Mouse (Mus musculus) MEL (cell line): ENCODE measurements at regions not wholly inside any gene's neighbourhood (a gene's known extent, or its start where the extent isn't known, plus 50 kb on each side); places are given as distances from the start of the nearest gene placed in this dataset.

Source experiments
- DNase-seq: peaks from one replicate; pipeline ENCODE4 v3.0.0; 2011; ENCODE audit warnings: low read depth, low spot score
- H3K27ac ChIP-seq: 2 replicates; pipeline ENCODE4 v1.5.1; 2012; ENCODE audit warnings: low read depth, mild to moderate bottlenecking, control low read depth, low read length, moderate library complexity; ENCODE audit not compliant: control insufficient read depth
- H3K27me3 ChIP-seq, 2 experiments: fragments of 150-350 bp in 1 of 2; sonication (generic) in 1 of 2; 2 replicates each; pipeline ENCODE4 v1.6.1; 2012; ENCODE audit warnings: low read length in 2 of 2, mild to moderate bottlenecking in 2 of 2, improper control_type of control experiment in 1 of 2, moderate library complexity in 1 of 2; ENCODE audit not compliant: insufficient read depth in 2 of 2, control insufficient read depth in 1 of 2
- H3K36me3 ChIP-seq, 2 experiments: 2 replicates each; pipeline ENCODE4 v1.6.1; 2012 to 2014; ENCODE audit warnings: low read length in 2 of 2, improper control_type of control experiment in 1 of 2, inconsistent platforms in 1 of 2, mild to moderate bottlenecking in 1 of 2; ENCODE audit not compliant: insufficient read depth in 2 of 2, control insufficient read depth in 1 of 2
- H3K4me1 ChIP-seq, 2 experiments: fragments of 150-350 bp in 1 of 2; sonication (generic) in 1 of 2; 2 replicates each; pipeline ENCODE4 v1.6.1; 2012; ENCODE audit warnings: low read length in 2 of 2, improper control_type of control experiment in 1 of 2, mild to moderate bottlenecking in 1 of 2; ENCODE audit not compliant: insufficient read depth in 2 of 2, control insufficient read depth in 1 of 2
- H3K4me3 ChIP-seq, 2 experiments: fragments of 150-350 bp in 1 of 2; sonication (generic) in 1 of 2; 2 replicates each; pipeline ENCODE4 v1.5.1; 2012; ENCODE audit warnings: low read depth in 2 of 2, low read length in 2 of 2, mild to moderate bottlenecking in 2 of 2, moderate library complexity in 2 of 2, control low read depth in 1 of 2, improper control_type of control experiment in 1 of 2; ENCODE audit not compliant: control insufficient read depth in 1 of 2, insufficient read depth in 1 of 2
- H3K79me2 ChIP-seq: 2 replicates; pipeline ENCODE4 v1.6.1; 2012; ENCODE audit warnings: mild to moderate bottlenecking, low read length, moderate library complexity; ENCODE audit not compliant: control insufficient read depth, poor library complexity, insufficient read depth
- H3K9ac ChIP-seq: 2 replicates; pipeline ENCODE4 v1.6.1; 2012; ENCODE audit warnings: low read depth, mild to moderate bottlenecking, control low read depth, low read length, moderate library complexity; ENCODE audit not compliant: control insufficient read depth, poor library complexity, severe bottlenecking
- H3K9me3 ChIP-seq: fragments of 150-350 bp; sonication (generic); replicated peaks from 2 replicates; pipeline ENCODE4 v1.6.1; 2012; ENCODE audit warnings: mild to moderate bottlenecking, low read length, improper control_type of control experiment, moderate library complexity; ENCODE audit not compliant: insufficient read depth
- CHD2 ChIP-seq: IDR thresholded peaks from 2 replicates; pipeline ENCODE4 v1.6.1; 2011; ENCODE audit warnings: low read length, improper control_type of control experiment
- E2F4 ChIP-seq: IDR thresholded peaks from 2 replicates; pipeline ENCODE4 v1.6.1; 2011; ENCODE audit warnings: low read depth, low read length, improper control_type of control experiment, borderline replicate concordance
- ELF1 ChIP-seq: IDR thresholded peaks from 2 replicates; pipeline ENCODE4 v1.6.1; 2014; ENCODE audit warnings: low read depth, mild to moderate bottlenecking, inconsistent platforms, low read length, improper control_type of control experiment, moderate library complexity
- EP300 ChIP-seq, 2 experiments: IDR thresholded peaks; 2 replicates each; pipeline ENCODE4 v1.6.1; 2011; ENCODE audit warnings: improper control_type of control experiment in 2 of 2, low read length in 2 of 2, low read depth in 1 of 2, mild to moderate bottlenecking in 1 of 2
- ETS1 ChIP-seq: IDR thresholded peaks from 2 replicates; pipeline ENCODE4 v1.6.1; 2012; ENCODE audit warnings: low read depth, mild to moderate bottlenecking, inconsistent platforms, low read length, improper control_type of control experiment, moderate library complexity
- GABPA ChIP-seq: IDR thresholded peaks from 2 replicates; pipeline ENCODE4 v1.6.1; 2012; ENCODE audit warnings: low read depth, mild to moderate bottlenecking, inconsistent platforms, low read length, improper control_type of control experiment, moderate library complexity
- JUND ChIP-seq: IDR thresholded peaks from 2 replicates; pipeline ENCODE4 v1.6.1; 2011; ENCODE audit warnings: low read depth, mild to moderate bottlenecking, improper control_type of control experiment, low read length
- KAT2A ChIP-seq: conservative IDR thresholded peaks from 2 replicates; pipeline ENCODE4 v1.6.1; 2012; ENCODE audit warnings: low read depth, low read length, improper control_type of control experiment, inconsistent platforms
- MAX ChIP-seq: IDR thresholded peaks from 2 replicates; pipeline ENCODE4 v1.6.1; 2011; ENCODE audit warnings: low read length, improper control_type of control experiment
- MXI1 ChIP-seq: IDR thresholded peaks from 2 replicates; pipeline ENCODE4 v1.6.1; 2011; ENCODE audit warnings: mild to moderate bottlenecking, low read depth, low read length, improper control_type of control experiment
- MYB ChIP-seq: IDR thresholded peaks from 2 replicates; pipeline ENCODE4 v1.6.1; 2011; ENCODE audit warnings: mild to moderate bottlenecking, low read depth, low read length, improper control_type of control experiment
- NELFE ChIP-seq: IDR thresholded peaks from 2 replicates; pipeline ENCODE4 v1.6.1; 2011; ENCODE audit warnings: low read depth, low read length, improper control_type of control experiment
- NRF1 ChIP-seq: IDR thresholded peaks from 2 replicates; pipeline ENCODE4 v1.6.1; 2014; ENCODE audit warnings: low read depth, mild to moderate bottlenecking, inconsistent platforms, low read length, improper control_type of control experiment, moderate library complexity; ENCODE audit not compliant: poor library complexity, insufficient read depth, severe bottlenecking
- POLR2AphosphoS2 ChIP-seq: IDR thresholded peaks from 2 replicates; pipeline ENCODE4 v1.6.1; 2011; ENCODE audit warnings: low read length, improper control_type of control experiment
- POLR2AphosphoS5 ChIP-seq: IDR thresholded peaks from 2 replicates; pipeline ENCODE4 v1.6.1; 2012; ENCODE audit warnings: low read depth, borderline replicate concordance, mild to moderate bottlenecking, inconsistent platforms, low read length, moderate library complexity, mixed read lengths
- SMC3 ChIP-seq: IDR thresholded peaks from 2 replicates; pipeline ENCODE4 v1.6.1; 2011; ENCODE audit warnings: low read depth, low read length, improper control_type of control experiment
- TBP ChIP-seq: IDR thresholded peaks from 2 replicates; pipeline ENCODE4 v1.8.0; 2011; ENCODE audit warnings: low read depth, low read length, improper control_type of control experiment
- TCF12 ChIP-seq: IDR thresholded peaks from 2 replicates; pipeline ENCODE4 v1.6.1; 2014; ENCODE audit warnings: low read depth, mild to moderate bottlenecking, inconsistent platforms, low read length, improper control_type of control experiment, moderate library complexity
- UBTF ChIP-seq: IDR thresholded peaks from 2 replicates; pipeline ENCODE4 v1.6.1; 2012; ENCODE audit warnings: low read depth, mild to moderate bottlenecking, inconsistent platforms, low read length, improper control_type of control experiment, moderate library complexity, borderline replicate concordance; ENCODE audit not compliant: insufficient read depth
- ZC3H11A ChIP-seq: IDR thresholded peaks from 2 replicates; pipeline ENCODE4 v1.6.1; 2012; ENCODE audit warnings: low read depth, mild to moderate bottlenecking, inconsistent platforms, low read length, improper control_type of control experiment
- ZMIZ1 ChIP-seq: IDR thresholded peaks from 2 replicates; pipeline ENCODE4 v1.6.1; 2012; ENCODE audit warnings: low read depth, mild to moderate bottlenecking, inconsistent platforms, low read length, improper control_type of control experiment, moderate library complexity
- ZNF384 ChIP-seq: IDR thresholded peaks from 2 replicates; pipeline ENCODE4 v1.6.1; 2012; ENCODE audit warnings: low read depth, mild to moderate bottlenecking, inconsistent platforms, low read length, improper control_type of control experiment

DNA sequence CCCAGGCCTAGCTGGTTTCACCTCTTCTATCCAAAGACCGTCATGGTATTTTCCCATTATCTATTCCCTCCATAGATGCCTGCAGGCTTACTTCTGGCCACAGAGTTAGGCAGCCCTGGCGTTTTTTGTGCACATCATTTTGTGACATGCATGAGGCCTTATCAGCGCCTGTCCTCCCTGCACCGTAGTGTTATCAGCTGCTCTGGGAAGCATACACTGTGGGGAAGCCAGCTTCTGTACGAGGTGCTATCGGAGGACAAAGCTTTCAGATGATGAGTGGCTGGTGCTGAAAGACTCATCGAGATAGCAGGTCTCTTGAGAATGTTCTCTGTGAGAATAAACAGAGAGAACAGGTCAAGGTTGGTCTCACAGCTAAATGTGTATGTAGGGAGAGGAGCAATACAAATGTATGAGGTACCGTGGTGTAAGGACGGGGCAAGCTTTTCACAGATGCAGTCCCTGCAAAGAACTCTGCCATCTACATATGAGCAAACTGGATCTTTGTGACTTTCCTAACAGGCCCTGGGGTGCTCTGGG is 190.0 kb upstream of the Tshz3 start:
- Histone ChIP-seq H3K4me3 (no peak overlapping the region), H3K79me2 (no peaks in the 10 kb centered on the region), H3K9ac (no peak overlapping the region), H3K36me3 (no peaks in the 10 kb centered on the region), H3K4me1 (no peaks in the 10 kb centered on the region), H3K27me3 (no peaks in the 10 kb centered on the region), H3K27ac (no peak overlapping the region), H3K9me3 (no peaks in the 10 kb centered on the region)
- TF ChIP-seq KAT2A = no peak
- no peak for TF ChIP-seq SMC3
- no peak for TF ChIP-seq ELF1
- no peak for TF ChIP-seq TCF12
- no peak for TF ChIP-seq CHD2
- no peak for TF ChIP-seq TBP
- no peak for DNase-seq

GRCm38 (mm10) chr7:36513680-36514079 is 184.2 kb upstream of the Tshz3 start:
- no peak overlapping the region for H3K27ac ChIP-seq
- DNase-seq = no peak
- no peaks in the 10 kb centered on the region for H3K36me3 ChIP-seq
- no peaks in the 10 kb centered on the region for H3K79me2 ChIP-seq
- no peak overlapping the region for H3K4me3 ChIP-seq
- no peaks in the 10 kb centered on the region for H3K9me3 ChIP-seq
- H3K4me1 ChIP-seq = no peaks in the 10 kb centered on the region
- no peak overlapping the region for H3K9ac ChIP-seq
- TF ChIP-seq NRF1 = no peak
- no peak for TF ChIP-seq MXI1
- no peak for TF ChIP-seq JUND
- no peak for TF ChIP-seq GABPA
- TF ChIP-seq ZNF384 = no peak
- no peak for TF ChIP-seq POLR2AphosphoS5
- no peak for TF ChIP-seq MAX
- no peak for TF ChIP-seq UBTF
- no peak for TF ChIP-seq E2F4
- no peak for TF ChIP-seq SMC3
- no peak for TF ChIP-seq ZC3H11A
- no peak for TF ChIP-seq MYB
- no peak for TF ChIP-seq ELF1
- no peak for TF ChIP-seq EP300 (IDR thresholded peaks at IDR 0.05; ENCODE audit: low read depth in 1 of 2, low read length in 2 of 2)
- TF ChIP-seq POLR2AphosphoS2 = no peak
- TF ChIP-seq NELFE = no peak
- TF ChIP-seq ZMIZ1 = no peak
- TF ChIP-seq ETS1 = no peak
- no peaks in the 10 kb centered on the region for H3K27me3 ChIP-seq
